Mouse (Mus musculus) C2C12 (cell line): ENCODE measurements around the gene Tanc2. TPM values are rescaled to one million over a fixed set of nuclear protein-coding genes. Genes with fewer than 3 reads are reported as not detected.

ENCODE experiments used
- H3K27me3 ChIP-seq: one replicate; pipeline ENCODE4 v1.6.1; 2011; ENCODE audit not compliant: control insufficient read depth, insufficient read depth, insufficient read length
- H3K36me3 ChIP-seq: one replicate; pipeline ENCODE4 v1.6.1; 2011; ENCODE audit not compliant: control insufficient read depth, insufficient read depth
- H3K4me3 ChIP-seq: one replicate; pipeline ENCODE4 v1.5.1; 2011; ENCODE audit warnings: mild to moderate bottlenecking, control low read depth; ENCODE audit not compliant: poor library complexity, insufficient read depth, severe bottlenecking
- H3K79me2 ChIP-seq: one replicate; pipeline ENCODE4 v1.6.1; 2011; ENCODE audit not compliant: control insufficient read depth, insufficient read depth
- H3K79me3 ChIP-seq: one replicate; pipeline ENCODE4 v1.6.1; 2011; ENCODE audit warnings: low read depth, control low read depth
- H3ac ChIP-seq: one replicate; pipeline ENCODE3; 2011; ENCODE audit warnings: low read depth; ENCODE audit not compliant: control insufficient read depth, insufficient read length
- CEBPB ChIP-seq: IDR thresholded peaks from one replicate; pipeline ENCODE4 v1.6.1; 2011; ENCODE audit warnings: low read depth, mild to moderate bottlenecking, control low read depth, moderate library complexity
- CTCF ChIP-seq: IDR thresholded peaks from one replicate; pipeline ENCODE4 v1.5.1; 2011; ENCODE audit not compliant: control insufficient read depth, insufficient read depth, insufficient read length
- FOSL1 ChIP-seq: IDR thresholded peaks from one replicate; pipeline ENCODE4 v1.8.0; 2011; ENCODE audit warnings: mild to moderate bottlenecking, low read length; ENCODE audit not compliant: poor library complexity, insufficient read depth, severe bottlenecking
- MAX ChIP-seq: IDR thresholded peaks from one replicate; pipeline ENCODE4 v1.6.1; 2011; ENCODE audit warnings: mild to moderate bottlenecking, control low read depth
- MYOD1 ChIP-seq: IDR thresholded peaks from one replicate; pipeline ENCODE4 v1.6.1; 2011; ENCODE audit warnings: low read depth; ENCODE audit not compliant: control insufficient read depth, insufficient read length
- MYOG ChIP-seq: IDR thresholded peaks from one replicate; pipeline ENCODE4 v1.6.1; 2011; ENCODE audit not compliant: control insufficient read depth, insufficient read length; ENCODE audit errors: extremely low read depth
- USF1 ChIP-seq: IDR thresholded peaks from one replicate; pipeline ENCODE4 v1.6.1; 2011; ENCODE audit warnings: low read depth, mild to moderate bottlenecking, control low read depth, moderate library complexity
- polyA plus RNA-seq: library from polyadenylated mRNA; unstranded; fragments of >200 nt; fragmentation: generic; extraction: Trizol; gene quantifications from one replicate; pipeline ENCODE4 v1.2.1, GENCODE M21; 2012; ENCODE audit warnings: missing spikeins

Tanc2 gene
- polyA plus RNA-seq, 1 experiment: 5.8 TPM

DNA sequence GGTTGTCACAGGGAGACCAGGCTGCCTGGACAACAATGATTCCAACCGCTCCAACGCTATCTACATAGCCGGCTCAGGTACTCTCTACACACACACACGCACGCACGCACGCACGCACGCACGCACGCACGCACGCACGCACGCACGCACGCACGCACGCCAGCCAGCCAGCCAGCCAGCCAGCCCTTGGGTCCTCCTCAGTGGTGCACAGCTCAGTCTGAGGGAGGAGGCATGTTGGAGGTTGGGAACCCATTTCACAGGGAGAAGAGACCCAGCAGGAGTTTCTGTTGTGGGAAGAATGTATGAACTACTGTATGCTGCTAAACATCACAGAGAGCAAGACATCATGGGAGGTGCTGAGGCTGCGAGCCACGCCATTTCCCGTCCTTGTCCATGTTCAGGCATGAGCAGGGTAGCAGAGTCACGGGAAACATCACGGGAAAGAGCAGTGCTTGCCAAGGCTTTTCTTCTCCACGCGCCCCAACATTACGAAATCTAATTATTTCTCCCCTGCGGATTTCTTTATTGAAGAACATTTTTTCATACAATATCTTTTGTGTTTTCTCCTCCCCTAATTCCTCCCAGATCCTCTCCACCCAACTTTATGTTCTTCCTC is 366.1 kb downstream of the Tanc2 start:
- H3K79me3 ChIP-seq: no peaks in the 10 kb centered on the region

GRCm38 (mm10) chr11:105957501-105957900 is 367.7 kb downstream of the Tanc2 start:
- no peaks in the 10 kb centered on the region for H3K79me3 ChIP-seq
- H3ac ChIP-seq: no peak overlapping the region
- TF ChIP-seq USF1 (no peak), CEBPB (no peak), CTCF (no peak), MYOD1 (no peak), MYOG (no peak), FOSL1 (no peak), MAX (no peak)
- no peaks in the 10 kb centered on the region for H3K27me3 ChIP-seq
- H3K36me3 ChIP-seq: no peaks in the 10 kb centered on the region
- H3K4me3 ChIP-seq: no peak overlapping the region
- H3K79me2 ChIP-seq: no peaks in the 10 kb centered on the region

More for the DNA sequence above, 366.1 kb downstream of the Tanc2 start:
- no peaks in the 10 kb centered on the region for H3K36me3 ChIP-seq
- no peak overlapping the region for H3ac ChIP-seq
- H3K79me2 ChIP-seq: no peaks in the 10 kb centered on the region
- no peak overlapping the region for H3K4me3 ChIP-seq
- H3K27me3 ChIP-seq: no peaks in the 10 kb centered on the region
- no peak for TF ChIP-seq MYOD1
- no peak for TF ChIP-seq MAX
- TF ChIP-seq CEBPB: no peak
- no peak for TF ChIP-seq USF1
- TF ChIP-seq CTCF: no peak
- no peak for TF ChIP-seq FOSL1
- TF ChIP-seq MYOG: no peak

DNA sequence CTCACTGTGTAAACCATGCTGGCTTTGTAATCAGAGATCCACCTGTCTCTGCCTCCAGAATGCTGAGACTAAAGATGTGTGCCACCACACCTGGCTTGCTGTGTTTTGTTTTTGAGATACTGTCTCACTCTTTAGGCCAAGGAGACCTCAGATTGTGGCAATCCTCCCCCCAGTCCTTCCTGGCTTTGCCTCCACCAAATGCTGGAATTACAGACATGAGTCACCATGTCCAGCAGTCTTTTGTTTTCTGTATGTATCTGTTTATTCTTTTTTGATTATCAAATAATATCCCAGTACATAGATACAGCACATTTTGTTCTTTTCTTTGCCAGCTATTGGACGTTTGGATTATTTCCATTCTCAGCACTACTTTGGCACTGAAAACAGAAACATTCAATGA is 368.8 kb downstream of the Tanc2 start:
- Histone ChIP-seq H3K4me3 (no peak overlapping the region), H3K27me3 (no peaks in the 10 kb centered on the region), H3ac (no peak overlapping the region), H3K36me3 (no peaks in the 10 kb centered on the region), H3K79me3 (no peaks in the 10 kb centered on the region), H3K79me2 (no peaks in the 10 kb centered on the region)
- peak; percentile 32 for TF ChIP-seq MYOD1
- no peak for TF ChIP-seq MYOG

GRCm38 (mm10) chr11:105959355-105959754 is 369.6 kb downstream of the Tanc2 start:
- TF ChIP-seq MYOG: no peak
- TF ChIP-seq FOSL1: no peak
- TF ChIP-seq CEBPB: no peak
- no peak for TF ChIP-seq CTCF
- TF ChIP-seq USF1: peak; percentile 63
- peak; percentile 46 for TF ChIP-seq MAX
- peak; percentile 66 for TF ChIP-seq MYOD1
- Histone ChIP-seq H3K36me3 (no peaks in the 10 kb centered on the region), H3K79me3 (no peaks in the 10 kb centered on the region), H3K4me3 (no peak overlapping the region), H3K27me3 (no peaks in the 10 kb centered on the region), H3K79me2 (no peaks in the 10 kb centered on the region), H3ac (peak overlapping the region; percentile 34)

GRCm38 (mm10) chr11:105964691-105965090 is 374.9 kb downstream of the Tanc2 start:
- Histone ChIP-seq H3K4me3 (no peak overlapping the region), H3K79me2 (no peaks in the 10 kb centered on the region), H3K36me3 (no peaks in the 10 kb centered on the region), H3K79me3 (no peaks in the 10 kb centered on the region), H3ac (no peak overlapping the region), H3K27me3 (peaks cover 9% of the 10 kb centered on the region)
- TF ChIP-seq FOSL1 (no peak), MAX (no peak), MYOD1 (no peak), USF1 (no peak), CTCF (no peak), MYOG (no peak), CEBPB (no peak)

DNA sequence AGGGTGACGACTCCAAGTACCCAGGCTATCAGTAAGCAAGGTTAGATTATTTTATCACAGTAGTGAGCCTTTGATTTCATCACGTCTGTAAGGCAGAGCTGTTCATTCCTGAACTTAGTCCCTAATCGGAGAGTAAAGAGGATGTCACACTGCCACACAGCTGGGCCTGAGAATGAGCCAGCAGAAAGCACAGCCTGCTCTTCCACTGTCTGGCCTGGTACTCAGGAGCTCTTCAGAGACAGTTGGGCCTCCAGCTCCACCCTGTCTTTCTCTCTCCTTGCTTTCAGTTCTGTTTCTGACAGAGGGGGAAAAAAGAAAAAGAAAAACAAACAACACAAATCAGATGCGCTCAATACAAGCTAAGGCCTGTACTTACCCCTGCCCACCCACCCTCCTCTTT is 376.5 kb downstream of the Tanc2 start:
- Histone ChIP-seq H3K36me3 (no peaks in the 10 kb centered on the region), H3K4me3 (no peak overlapping the region), H3K27me3 (peaks cover 13% of the 10 kb centered on the region), H3ac (no peak overlapping the region), H3K79me2 (no peaks in the 10 kb centered on the region), H3K79me3 (no peaks in the 10 kb centered on the region)
- no peak for TF ChIP-seq USF1
- no peak for TF ChIP-seq CEBPB
- TF ChIP-seq FOSL1: no peak
- no peak for TF ChIP-seq CTCF
- no peak for TF ChIP-seq MYOD1
- no peak for TF ChIP-seq MAX
- TF ChIP-seq MYOG: no peak
